Mouse (Mus musculus): ENCODE measurements at regions not wholly inside any gene's neighbourhood (a gene's known extent, or its start where the extent isn't known, plus 50 kb on each side); places are given as distances from the start of the nearest gene placed in this dataset.
"Not testable (repeated sequence)": the region's sequence is repeated elsewhere in the genome, so short reads cannot be mapped to it uniquely, and the experiment has no call there.

- no peak overlapping the region for H3K27ac ChIP-seq (ENCODE audit: insufficient read depth, low read length)
- no peaks in the 10 kb centered on the region for H3K27me3 ChIP-seq (ENCODE audit: control insufficient read depth, insufficient read depth, low read length)
- no peak for DNase-seq
- H3K4me1 ChIP-seq (ENCODE audit: control insufficient read depth, insufficient read depth, low read length): no peaks in the 10 kb centered on the region
- no peak overlapping the region for H3K4me3 ChIP-seq (replicated peaks; ENCODE audit: insufficient read depth, low read depth, low read length)
- TF ChIP-seq CTCF (IDR thresholded peaks at IDR 0.05; ENCODE audit: borderline replicate concordance, insufficient read depth, low read depth, low read length): no peak
- TF ChIP-seq POLR2A (IDR thresholded peaks at IDR 0.05; ENCODE audit: borderline replicate concordance, insufficient read depth, low read length): no peak
Measured at GRCm38 (mm10) chr14:53553771-53554170, 700.1 kb downstream of the Dad1 start.

- not testable (repeated sequence) for H3K4me3 ChIP-seq (replicated peaks; ENCODE audit: insufficient read depth, low read depth, low read length); DNase-seq; H3K27me3 ChIP-seq (ENCODE audit: control insufficient read depth, insufficient read depth, low read length); H3K27ac ChIP-seq (ENCODE audit: insufficient read depth, low read length); H3K4me1 ChIP-seq (ENCODE audit: control insufficient read depth, insufficient read depth, low read length)
Measured at GRCm38 (mm10) chr14:53547365-53547764, 706.5 kb downstream of the Dad1 start.

GRCm38 (mm10) chr14:53545351-53545750 lies 708.6 kb downstream of the Dad1 start:
- no peak overlapping the region for H3K4me3 ChIP-seq (replicated peaks; ENCODE audit: insufficient read depth, low read depth, low read length)
- TF ChIP-seq POLR2A (IDR thresholded peaks at IDR 0.05; ENCODE audit: borderline replicate concordance, insufficient read depth, low read length): no peak
- no peak for TF ChIP-seq CTCF (IDR thresholded peaks at IDR 0.05; ENCODE audit: borderline replicate concordance, insufficient read depth, low read depth, low read length)
- no peaks in the 10 kb centered on the region for H3K27me3 ChIP-seq (ENCODE audit: control insufficient read depth, insufficient read depth, low read length)
- no peaks in the 10 kb centered on the region for H3K4me1 ChIP-seq (ENCODE audit: control insufficient read depth, insufficient read depth, low read length)
- no peak for DNase-seq
- H3K27ac ChIP-seq (ENCODE audit: insufficient read depth, low read length): no peak overlapping the region
- 58% methylated on average over 5 of the region's 5 CpGs for WGBS

- not testable (repeated sequence) for H3K27me3 ChIP-seq (ENCODE audit: control insufficient read depth, insufficient read depth, low read length); H3K4me1 ChIP-seq (ENCODE audit: control insufficient read depth, insufficient read depth, low read length); H3K27ac ChIP-seq (ENCODE audit: insufficient read depth, low read length); DNase-seq; H3K4me3 ChIP-seq (replicated peaks; ENCODE audit: insufficient read depth, low read depth, low read length)
- 69% methylated on average over 2 of the region's 2 CpGs for WGBS
Measured at GRCm38 (mm10) chr14:53541640-53542039, 712.3 kb downstream of the Dad1 start.

- not testable (repeated sequence) for H3K27me3 ChIP-seq (ENCODE audit: control insufficient read depth, insufficient read depth, low read length); DNase-seq; H3K4me1 ChIP-seq (ENCODE audit: control insufficient read depth, insufficient read depth, low read length); H3K4me3 ChIP-seq (replicated peaks; ENCODE audit: insufficient read depth, low read depth, low read length); H3K27ac ChIP-seq (ENCODE audit: insufficient read depth, low read length)
- 59% methylated on average over 7 of the region's 7 CpGs for WGBS
Measured at GRCm38 (mm10) chr14:53537895-53538294, 716.0 kb downstream of the Dad1 start.

- DNase-seq: not testable (repeated sequence)
Measured at GRCm38 (mm10) chr14:53523430-53523829, 730.5 kb downstream of the Dad1 start.

GRCm38 (mm10) chr14:53518954-53519353 lies 735.0 kb downstream of the Dad1 start:
- not testable (repeated sequence) for H3K4me3 ChIP-seq (replicated peaks; ENCODE audit: insufficient read depth, low read depth, low read length); DNase-seq; H3K27me3 ChIP-seq (ENCODE audit: control insufficient read depth, insufficient read depth, low read length); H3K4me1 ChIP-seq (ENCODE audit: control insufficient read depth, insufficient read depth, low read length); H3K27ac ChIP-seq (ENCODE audit: insufficient read depth, low read length)
- no CpG with 5 or more reads among the region's 1 CpGs for WGBS

More at GRCm38 (mm10) chr14:53523430-53523829, 730.5 kb downstream of the Dad1 start:
- WGBS: no CpG with 5 or more reads among the region's 3 CpGs
- not testable (repeated sequence) for H3K27me3 ChIP-seq (ENCODE audit: control insufficient read depth, insufficient read depth, low read length); H3K4me1 ChIP-seq (ENCODE audit: control insufficient read depth, insufficient read depth, low read length); H3K4me3 ChIP-seq (replicated peaks; ENCODE audit: insufficient read depth, low read depth, low read length); H3K27ac ChIP-seq (ENCODE audit: insufficient read depth, low read length)

GRCm38 (mm10) chr14:53516623-53517238 lies 737.2 kb downstream of the Dad1 start:
- not testable (repeated sequence) for DNase-seq; H3K4me3 ChIP-seq (replicated peaks; ENCODE audit: insufficient read depth, low read depth, low read length); H3K27me3 ChIP-seq (ENCODE audit: control insufficient read depth, insufficient read depth, low read length); H3K27ac ChIP-seq (ENCODE audit: insufficient read depth, low read length); H3K4me1 ChIP-seq (ENCODE audit: control insufficient read depth, insufficient read depth, low read length)
- no CpG with 5 or more reads among the region's 10 CpGs for WGBS

GRCm38 (mm10) chr14:53505389-53505788 lies 748.5 kb downstream of the Dad1 start:
- 24% methylated on average over 1 of the region's 2 CpGs for WGBS
- peak in 1 of 2 experiments; percentile 10 for DNase-seq
- not testable (repeated sequence) for H3K4me3 ChIP-seq (replicated peaks; ENCODE audit: insufficient read depth, low read depth, low read length); H3K27ac ChIP-seq (ENCODE audit: insufficient read depth, low read length); H3K4me1 ChIP-seq (ENCODE audit: control insufficient read depth, insufficient read depth, low read length); H3K27me3 ChIP-seq (ENCODE audit: control insufficient read depth, insufficient read depth, low read length)

- WGBS: 82% methylated on average over 8 of the region's 9 CpGs
- H3K27ac ChIP-seq (ENCODE audit: insufficient read depth, low read length); DNase-seq; H3K4me1 ChIP-seq (ENCODE audit: control insufficient read depth, insufficient read depth, low read length); H3K4me3 ChIP-seq (replicated peaks; ENCODE audit: insufficient read depth, low read depth, low read length); H3K27me3 ChIP-seq (ENCODE audit: control insufficient read depth, insufficient read depth, low read length): not testable (repeated sequence)
Measured at GRCm38 (mm10) chr14:53488383-53488782, 765.5 kb downstream of the Dad1 start.

- WGBS: 36% methylated on average over 5 of the region's 5 CpGs
- H3K27me3 ChIP-seq (ENCODE audit: control insufficient read depth, insufficient read depth, low read length); H3K4me3 ChIP-seq (replicated peaks; ENCODE audit: insufficient read depth, low read depth, low read length); DNase-seq; H3K4me1 ChIP-seq (ENCODE audit: control insufficient read depth, insufficient read depth, low read length); H3K27ac ChIP-seq (ENCODE audit: insufficient read depth, low read length): not testable (repeated sequence)
Measured at GRCm38 (mm10) chr14:53487611-53488010, 766.3 kb downstream of the Dad1 start.

GRCm38 (mm10) chr14:53474170-53474569 lies 779.7 kb downstream of the Dad1 start:
- H3K27me3 ChIP-seq (ENCODE audit: control insufficient read depth, insufficient read depth, low read length); H3K27ac ChIP-seq (ENCODE audit: insufficient read depth, low read length); H3K4me3 ChIP-seq (replicated peaks; ENCODE audit: insufficient read depth, low read depth, low read length); DNase-seq; H3K4me1 ChIP-seq (ENCODE audit: control insufficient read depth, insufficient read depth, low read length): not testable (repeated sequence)
- WGBS: 88% methylated on average over 7 of the region's 7 CpGs

GRCm38 (mm10) chr14:53460790-53461189 lies 793.1 kb downstream of the Dad1 start:
- H3K4me3 ChIP-seq (replicated peaks; ENCODE audit: insufficient read depth, low read depth, low read length); H3K27ac ChIP-seq (ENCODE audit: insufficient read depth, low read length); H3K27me3 ChIP-seq (ENCODE audit: control insufficient read depth, insufficient read depth, low read length); DNase-seq; H3K4me1 ChIP-seq (ENCODE audit: control insufficient read depth, insufficient read depth, low read length): not testable (repeated sequence)

All from cerebellum, adult 2 months (tissue).